Mouse (Mus musculus): ENCODE results near the gene Cdc6. TPM values are rescaled to one million over a fixed set of nuclear protein-coding genes. Genes with fewer than 3 reads are reported as not detected.

Cdc6 gene
- total and polyA plus RNA-seq, 3 experiments, result 47.4 to 99.3 (median 81.3) TPM

DNA sequence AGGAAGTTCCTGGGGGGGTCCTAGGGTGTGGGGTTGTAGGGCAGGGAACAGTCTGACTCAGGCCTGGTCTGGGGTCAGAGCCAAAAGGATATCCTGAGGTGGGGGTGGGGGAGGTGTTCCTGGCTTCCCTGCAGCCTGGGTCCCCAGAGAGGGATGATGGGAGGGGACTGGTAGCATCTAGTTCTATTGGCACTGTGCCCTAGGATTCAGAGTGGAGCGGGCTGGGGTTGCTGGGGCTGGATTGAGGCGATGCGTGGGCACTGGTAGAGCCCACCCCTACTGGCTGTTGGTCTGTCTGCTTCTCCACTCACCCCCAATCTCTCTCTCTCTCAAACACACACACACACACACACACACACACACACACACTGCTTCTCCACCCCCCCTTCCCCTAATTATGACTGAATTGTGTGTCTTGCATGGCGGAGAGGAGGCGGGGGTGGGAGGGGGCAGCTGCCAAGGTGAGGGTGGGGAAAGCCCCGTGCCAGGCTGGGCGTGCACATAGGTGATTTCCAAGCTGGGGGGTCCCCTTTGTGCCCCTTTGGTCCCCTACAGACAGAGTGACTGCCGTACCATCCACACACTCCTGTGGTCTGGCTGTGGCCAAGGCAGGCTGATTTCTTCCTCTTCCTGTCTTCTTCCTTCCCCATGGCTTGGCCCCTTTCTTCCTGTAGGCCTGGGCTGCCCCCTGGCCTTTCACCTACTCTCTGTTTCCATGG is 35.5 kb downstream of the Cdc6 start:
- Histone ChIP-seq H3K36me3 (replicated peaks in 1 of 2; ENCODE audit: control insufficient read depth in 1 of 2, insufficient read depth in 1 of 2, low read length in 1 of 2) (no peaks in the 10 kb centered on the region), H3K27me3 (replicated peaks) (no peaks in the 10 kb centered on the region), H3K79me2 (replicated peaks; ENCODE audit: control insufficient read depth, extremely low read depth, insufficient read depth, poor library complexity, severe bottlenecking) (peaks cover 8% of the 10 kb centered on the region), H3K9ac (ENCODE audit: insufficient read depth, low read depth) (peak overlapping the region; percentile 42), H3K4me3 (replicated peaks in 1 of 3; ENCODE audit: low read depth in 2 of 3, low read length in 2 of 3, poor library complexity in 1 of 3) (peak overlapping the region; percentile 51 to 90 (median 72)), H3K27ac (ENCODE audit: insufficient read depth, low read depth) (peak overlapping the region; percentile 95), H3K9me3 (replicated peaks; ENCODE audit: low read length) (no peaks in the 10 kb centered on the region), H3K4me2 (ENCODE audit: insufficient read depth, low read depth, poor library complexity, severe bottlenecking) (peak overlapping the region; percentile 80), H3K4me1 (ENCODE audit: control insufficient read depth in 1 of 2, insufficient read depth in 2 of 2) (peaks cover 53 to 93% of the 10 kb centered on the region in 2 experiments)
- dilution Hi-C loops (cut with MboI; ENCODE audit: extremely low pct_ligation_motif_present, extremely low pct_unique_long_range_greater_than_20kb, low sequenced_read_pairs) (no loop called here), in situ Hi-C loops (cut with MboI; ENCODE audit: low pct_ligation_motif_present, low pct_unique_long_range_greater_than_20kb, low sequenced_read_pairs) (no loop called here)
- DNase-seq (ENCODE audit: extremely low read depth), result peak; percentile 91
- TF ChIP-seq PAX5 (IDR thresholded peaks at IDR 0.05; ENCODE audit: low read length), result no peak
- peak; percentile 47; the same call in 1 of the 2 replicates for TF ChIP-seq POLR2A (IDR thresholded peaks at IDR 0.05; ENCODE audit: low read depth, low read length)
- TF ChIP-seq IRF4 (IDR thresholded peaks at IDR 0.05; ENCODE audit: low read depth, low read length), result peak; percentile 62
- no peak for TF ChIP-seq ZKSCAN1 (IDR thresholded peaks at IDR 0.05; ENCODE audit: borderline replicate concordance, low read depth, low read length)
- peak; percentile 49; the same call in 1 of the 2 replicates for TF ChIP-seq HCFC1 (IDR thresholded peaks at IDR 0.05; ENCODE audit: low read depth, low read length)
- TF ChIP-seq SIN3A (IDR thresholded peaks at IDR 0.05; ENCODE audit: low read length), result peak; percentile 93
- peak; percentile 99 for TF ChIP-seq MAZ (IDR thresholded peaks at IDR 0.05; ENCODE audit: low read depth, low read length)
- TF ChIP-seq JUND (conservative IDR thresholded peaks at IDR 0.05; ENCODE audit: low read depth, low read length), result no peak
- TF ChIP-seq CHD2 (IDR thresholded peaks at IDR 0.05; ENCODE audit: low read length), result peak; percentile 84
- TF ChIP-seq MAFK (IDR thresholded peaks at IDR 0.05; ENCODE audit: insufficient replicate concordance, low read length), result peak; percentile 48; the same call in 1 of the 2 replicates
- TF ChIP-seq MXI1 (IDR thresholded peaks at IDR 0.05; ENCODE audit: low read depth, low read length), result peak; percentile 77; the same call in 1 of the 2 replicates
- TF ChIP-seq UBTF (IDR thresholded peaks at IDR 0.05; ENCODE audit: low read depth, low read length), result 0 out of 2 replicates have a peak, but pooled peaks have one; percentile 55
- TF ChIP-seq TCF12 (IDR thresholded peaks at IDR 0.05; ENCODE audit: low read depth, low read length), result peak; percentile 88
- peak; percentile 67 for TF ChIP-seq POLR2AphosphoS2 (IDR thresholded peaks at IDR 0.05; ENCODE audit: low read depth, low read length)
- TF ChIP-seq RCOR1 (conservative IDR thresholded peaks at IDR 0.05; ENCODE audit: low read depth, low read length), result peak; percentile 86; the same call in 1 of the 2 replicates
- peak; percentile 35 for TF ChIP-seq ZMIZ1 (IDR thresholded peaks at IDR 0.05; ENCODE audit: low read depth, low read length)
- TF ChIP-seq ZNF384 (IDR thresholded peaks at IDR 0.05; ENCODE audit: low read depth, low read length), result 0 out of 2 replicates have a peak, but pooled peaks have one; percentile 34
- peak; percentile 45; the same call in 1 of the 2 replicates for TF ChIP-seq NRF1 (IDR thresholded peaks at IDR 0.05; ENCODE audit: low read depth, low read length)
- TF ChIP-seq TBP (conservative IDR thresholded peaks at IDR 0.05; ENCODE audit: low read depth, low read length), result peak; percentile 55; the same call in 1 of the 2 replicates
- no peak for TF ChIP-seq CTCF (conservative IDR thresholded peaks at IDR 0.05 in 1 of 2, IDR thresholded peaks at IDR 0.05 in 1 of 2; ENCODE audit: low read depth in 2 of 2, low read length in 2 of 2)
- 0 out of 2 replicates have a peak, but pooled peaks have one; percentile 48 for TF ChIP-seq MYC (IDR thresholded peaks at IDR 0.05; ENCODE audit: low read depth, low read length)
- no peak; the same call in 1 of the 2 replicates for TF ChIP-seq USF1 (IDR thresholded peaks at IDR 0.05; ENCODE audit: low read depth, low read length)
- TF ChIP-seq EP300 (IDR thresholded peaks at IDR 0.05; ENCODE audit: low read length), result peak; percentile 87
- TF ChIP-seq SMC3 (IDR thresholded peaks at IDR 0.05; ENCODE audit: low read depth, low read length), result peak; percentile 12; the same call in 1 of the 2 replicates
- peak; percentile 82 for TF ChIP-seq CHD1 (IDR thresholded peaks at IDR 0.05; ENCODE audit: low read depth, low read length)
- TF ChIP-seq JUN (IDR thresholded peaks at IDR 0.05; ENCODE audit: insufficient read depth, low read depth, low read length), result no peak
- no peak for TF ChIP-seq GABPA (IDR thresholded peaks at IDR 0.05; ENCODE audit: insufficient replicate concordance, low read depth, low read length)
- TF ChIP-seq ZC3H11A (IDR thresholded peaks at IDR 0.05; ENCODE audit: low read depth, low read length), result no peak
- TF ChIP-seq RAD21 (IDR thresholded peaks at IDR 0.05; ENCODE audit: low read depth, low read length), result peak; percentile 10; the same call in 1 of the 2 replicates
- TF ChIP-seq E2F4 (IDR thresholded peaks at IDR 0.05; ENCODE audit: insufficient replicate concordance, low read depth, low read length), result no peak
- peak; percentile 91 for TF ChIP-seq ETS1 (conservative IDR thresholded peaks at IDR 0.05; ENCODE audit: low read depth, low read length)
- peak; percentile 69; the same call in 1 of the 2 replicates for TF ChIP-seq MAX (IDR thresholded peaks at IDR 0.05; ENCODE audit: low read length)
- TF ChIP-seq MEF2A (IDR thresholded peaks at IDR 0.05; ENCODE audit: borderline replicate concordance, low read depth, low read length), result peak; percentile 82; the same call in 1 of the 2 replicates
- no peak; the same call in 1 of the 2 replicates for TF ChIP-seq USF2 (conservative IDR thresholded peaks at IDR 0.05; ENCODE audit: low read depth, low read length)
- TF ChIP-seq KAT2A (IDR thresholded peaks at IDR 0.05; ENCODE audit: insufficient replicate concordance, low read length), result 0 out of 2 replicates have a peak, but pooled peaks have one; percentile 44
- TF ChIP-seq ELF1 (IDR thresholded peaks at IDR 0.05; ENCODE audit: low read depth, low read length), result peak; percentile 79
- peak; percentile 96 for TF ChIP-seq BHLHE40 (IDR thresholded peaks at IDR 0.05; ENCODE audit: low read depth, low read length)
